Mouse (Mus musculus) erythroblast, embryonic 14.5 days (primary cell): Measurements from ENCODE around the gene Pde3b.

Experiments used
- GATA1 ChIP-seq: IDR thresholded peaks from 2 replicates; pipeline ENCODE4 v1.6.1; 2012; ENCODE audit warnings: low read length, inconsistent platforms, mixed read lengths
- TAL1 ChIP-seq: IDR thresholded peaks from 3 replicates; pipeline ENCODE4 v1.6.1; 2012; ENCODE audit warnings: low read length, inconsistent platforms, mixed read lengths

DNA sequence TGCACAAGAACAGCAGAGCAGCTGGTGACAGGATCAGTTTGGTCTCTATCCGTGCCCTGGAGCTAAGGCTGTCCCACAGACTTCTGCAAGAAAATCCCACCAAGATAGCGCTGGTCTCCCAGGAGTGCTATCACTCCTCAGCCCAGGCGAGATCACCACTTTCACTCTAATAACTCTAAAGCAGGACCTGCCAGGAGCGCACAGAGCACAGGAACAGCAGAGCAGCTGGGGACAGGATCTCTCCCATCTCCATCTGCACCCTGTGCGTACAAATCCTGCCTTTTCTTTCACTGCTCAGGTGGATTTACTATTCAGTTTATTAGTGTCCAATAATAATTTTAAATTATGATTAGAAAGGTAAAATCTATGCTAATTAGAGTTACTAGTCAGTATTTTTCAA, 14.7 kb downstream of the Pde3b start:
- no peak for TF ChIP-seq TAL1
- TF ChIP-seq GATA1, result no peak
